ENCODE assay signal across 15 mouse cellular contexts in the genomic region with DNA sequence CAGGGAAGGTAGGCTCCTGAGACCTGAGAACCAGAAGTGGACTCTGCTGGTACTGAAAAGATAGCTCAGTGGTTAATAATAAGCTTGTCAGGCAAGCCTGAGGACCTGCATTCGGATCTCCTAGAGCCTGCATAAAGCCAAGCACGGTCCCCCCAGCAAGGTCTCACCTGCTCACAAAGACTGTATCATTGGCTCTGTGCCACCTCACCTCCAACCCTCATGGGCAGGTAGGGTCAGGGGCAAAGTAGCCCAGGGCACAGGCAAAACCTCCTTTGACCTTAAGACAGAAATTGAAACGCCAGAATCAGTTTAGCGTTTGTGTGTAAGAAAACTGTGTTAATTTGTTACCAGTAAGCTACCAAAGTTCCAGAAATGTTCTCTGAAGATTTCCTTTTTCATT.
"Had no signal": no experiment of that assay in that cellular context is flagged by ENCODE, and none has a peak within 500 bp of the region (broad histone marks: within the 10 kb centered on the region; RNA-seq: fewer than 3 reads in every experiment).

No protein-coding gene starts in this region.

- H3K27me3 ChIP-seq: limb, embryonic 12.5 days; liver, embryonic 15.5 days; midbrain, embryonic 15.5 days; neural tube, embryonic 12.5 days had no signal

- ATAC-seq: hindbrain, postnatal 0 days; lung, postnatal 0 days; midbrain, embryonic 15.5 days had no signal

- H3K4me1 ChIP-seq: limb, embryonic 12.5 days; liver, embryonic 15.5 days; midbrain, embryonic 15.5 days; neural tube, embryonic 12.5 days had no signal

- DNase-seq: liver; lung, adult 2 months; lung, postnatal 36 days; thymus, adult 18-20 months; thymus, postnatal 14 days had no signal

- H3K9me3 ChIP-seq: limb, embryonic 12.5 days; liver, embryonic 15.5 days; midbrain, embryonic 15.5 days; neural tube, embryonic 12.5 days had no signal

- H3K4me2 ChIP-seq: limb, embryonic 12.5 days; liver, embryonic 15.5 days; midbrain, embryonic 11.5 days; midbrain, embryonic 15.5 days; neural tube, embryonic 12.5 days had no signal

- H3K27ac ChIP-seq: hindbrain, postnatal 0 days; kidney, postnatal 0 days; left cerebral cortex, adult 2 months; limb, embryonic 12.5 days; liver, embryonic 15.5 days; midbrain, embryonic 15.5 days; neural tube, embryonic 12.5 days; stomach, postnatal 0 days had no signal

- H3K9ac ChIP-seq: limb, embryonic 12.5 days; liver, embryonic 15.5 days; midbrain, embryonic 15.5 days; neural tube, embryonic 12.5 days had no signal

- H3K36me3 ChIP-seq: limb, embryonic 12.5 days; liver, embryonic 15.5 days; midbrain, embryonic 15.5 days; neural tube, embryonic 12.5 days had no signal

- H3K4me3 ChIP-seq: left cerebral cortex, adult 2 months; limb, embryonic 12.5 days; liver, embryonic 15.5 days; midbrain, embryonic 15.5 days; neural tube, embryonic 12.5 days had no signal
